In the genomic region with DNA sequence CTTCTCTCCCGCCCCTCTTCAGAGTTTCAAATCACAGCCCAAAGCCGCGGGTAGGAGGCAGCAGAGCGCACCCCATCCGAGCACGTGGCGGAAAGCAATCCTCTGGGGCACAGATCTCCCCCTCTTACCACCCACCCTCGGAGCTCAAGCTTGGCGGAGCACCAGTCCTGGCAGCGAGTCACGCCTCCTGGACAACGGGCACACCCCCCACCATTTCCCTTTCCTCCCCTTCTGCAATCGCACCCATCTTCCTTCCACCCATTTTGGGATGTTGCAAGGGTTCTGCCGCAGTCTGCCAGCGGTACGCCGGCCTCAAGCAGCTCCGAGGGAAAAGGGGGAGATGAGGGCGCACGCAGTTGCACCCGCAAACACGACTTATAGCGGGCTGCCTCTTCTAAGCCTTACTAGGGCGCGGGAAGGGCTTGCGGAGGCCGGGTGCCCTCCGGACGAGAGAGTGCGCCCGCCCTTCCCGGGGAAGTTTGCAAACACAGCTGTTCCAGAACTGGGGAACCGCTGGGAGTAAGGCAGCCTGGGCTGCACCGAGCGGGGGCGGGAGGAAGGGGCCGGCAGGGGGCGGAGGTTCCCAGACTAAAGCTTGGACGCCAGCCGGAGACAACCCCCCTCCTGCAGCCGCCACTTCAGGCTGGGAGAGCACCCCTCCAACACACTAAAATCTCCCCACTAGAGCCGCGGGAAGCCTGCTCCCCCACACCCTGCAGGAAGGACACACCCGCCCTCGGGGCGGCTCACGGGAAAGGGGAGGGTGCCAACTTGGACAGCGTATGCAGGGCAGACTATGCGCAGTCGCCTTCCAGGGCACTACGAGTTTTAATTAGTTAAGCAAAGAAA, we compare ENCODE assay signal across 8 mouse cellular contexts. TPM values are rescaled to one million over a fixed set of nuclear protein-coding genes. Genes with fewer than 3 reads are reported as not detected.
DNase-seq lines count a peak whose midpoint lies in the region; ATAC-seq lines count a peak whose summit lies in the region.

No protein-coding gene starts in this region.

- H3K4me3 ChIP-seq in embryonic facial prominence, embryonic 15.5 days (replicated peaks) = peak overlapping the region; percentile 77
- peak overlapping the region; percentile 81 for H3K4me3 ChIP-seq in heart, embryonic 11.5 days (ENCODE audit: low read depth, low read length)
- peak overlapping the region; percentile 74 for H3K4me3 ChIP-seq in kidney, embryonic 15.5 days (replicated peaks)
- peak overlapping the region; percentile 80 for H3K4me3 ChIP-seq in limb, embryonic 15.5 days
- H3K4me3 ChIP-seq in midbrain, embryonic 15.5 days = peak overlapping the region; percentile 66

- WGBS in embryonic facial prominence, embryonic 15.5 days = under 1% methylated on average over 50 of the region's 51 CpGs
- under 1% methylated on average over 48 of the region's 51 CpGs for WGBS in heart, embryonic 11.5 days (ENCODE audit: insufficient replicate concordance)
- WGBS in kidney, embryonic 15.5 days = under 1% methylated on average over 51 of the region's 51 CpGs
- WGBS in limb, embryonic 15.5 days = under 1% methylated on average over 51 of the region's 51 CpGs
- WGBS in midbrain, embryonic 15.5 days = under 1% methylated on average over 47 of the region's 51 CpGs

- peak; percentile 20 for DNase-seq in cerebellum, adult 11-12 months
- DNase-seq in spleen, postnatal 4 days (ENCODE audit: low spot score in 2 of 2) = peak; percentile 50 to 69

- H3K9ac ChIP-seq in embryonic facial prominence, embryonic 15.5 days = peak overlapping the region; percentile 68
- H3K9ac ChIP-seq in heart, embryonic 11.5 days (ENCODE audit: low read depth, low read length) = peak overlapping the region; percentile 83
- peak overlapping the region; percentile 76 for H3K9ac ChIP-seq in kidney, embryonic 15.5 days
- peak overlapping the region; percentile 89 for H3K9ac ChIP-seq in limb, embryonic 15.5 days
- H3K9ac ChIP-seq in midbrain, embryonic 15.5 days = peak overlapping the region; percentile 54

- no peaks in the 10 kb centered on the region for H3K36me3 ChIP-seq in embryonic facial prominence, embryonic 15.5 days
- H3K36me3 ChIP-seq in heart, embryonic 11.5 days (ENCODE audit: control insufficient read depth, insufficient read depth, low read length) = no peaks in the 10 kb centered on the region
- no peaks in the 10 kb centered on the region for H3K36me3 ChIP-seq in kidney, embryonic 15.5 days
- H3K36me3 ChIP-seq in limb, embryonic 15.5 days = no peaks in the 10 kb centered on the region
- no peaks in the 10 kb centered on the region for H3K36me3 ChIP-seq in midbrain, embryonic 15.5 days (replicated peaks)

- H3K4me1 ChIP-seq in embryonic facial prominence, embryonic 15.5 days = peaks cover 51% of the 10 kb centered on the region
- H3K4me1 ChIP-seq in heart, embryonic 11.5 days (ENCODE audit: control insufficient read depth, insufficient read depth, low read length) = peaks cover 33% of the 10 kb centered on the region
- H3K4me1 ChIP-seq in kidney, embryonic 15.5 days = peaks cover 65% of the 10 kb centered on the region
- peaks cover 51% of the 10 kb centered on the region for H3K4me1 ChIP-seq in limb, embryonic 15.5 days
- peaks cover 64% of the 10 kb centered on the region for H3K4me1 ChIP-seq in midbrain, embryonic 15.5 days

- peak overlapping the region; percentile 99 for H3K27ac ChIP-seq in embryonic facial prominence, embryonic 15.5 days (replicated peaks)
- peak overlapping the region; percentile 98 for H3K27ac ChIP-seq in heart, embryonic 11.5 days (ENCODE audit: low read depth, low read length)
- peak overlapping the region; percentile 99 for H3K27ac ChIP-seq in kidney, embryonic 15.5 days
- peak overlapping the region; percentile 99 for H3K27ac ChIP-seq in limb, embryonic 15.5 days
- peak overlapping the region; percentile 55 for H3K27ac ChIP-seq in midbrain, embryonic 15.5 days

- no peak for ATAC-seq in cerebellum, adult (ENCODE audit: insufficient number of reproducible peaks, low FRiP score, low TSS enrichment)
- ATAC-seq in embryonic facial prominence, embryonic 15.5 days (ENCODE audit: insufficient number of reproducible peaks, low FRiP score, low TSS enrichment, low read depth) = peak; percentile 47
- peak; percentile 41 for ATAC-seq in heart, embryonic 11.5 days (replicated peaks; ENCODE audit: insufficient number of reproducible peaks, low FRiP score, low TSS enrichment)
- ATAC-seq in kidney, embryonic 15.5 days (replicated peaks; ENCODE audit: low FRiP score) = peak; percentile 58
- peak; percentile 50 for ATAC-seq in limb, embryonic 15.5 days (ENCODE audit: insufficient number of reproducible peaks, low FRiP score, low TSS enrichment, low read depth)
- peak; percentile 53 for ATAC-seq in midbrain, embryonic 15.5 days (replicated peaks)

- peak overlapping the region; percentile 82 for H3K4me2 ChIP-seq in embryonic facial prominence, embryonic 15.5 days (replicated peaks)
- H3K4me2 ChIP-seq in heart, embryonic 11.5 days = peak overlapping the region; percentile 90
- H3K4me2 ChIP-seq in kidney, embryonic 15.5 days = peak overlapping the region; percentile 91
- H3K4me2 ChIP-seq in limb, embryonic 15.5 days = peak overlapping the region; percentile 89
- H3K4me2 ChIP-seq in midbrain, embryonic 15.5 days = peak overlapping the region; percentile 91

- H3K27me3 ChIP-seq in embryonic facial prominence, embryonic 15.5 days = no peaks in the 10 kb centered on the region
- no peaks in the 10 kb centered on the region for H3K27me3 ChIP-seq in heart, embryonic 11.5 days (ENCODE audit: control insufficient read depth, insufficient read depth, low read length)
- H3K27me3 ChIP-seq in kidney, embryonic 15.5 days = 0 out of 2 replicates have a peak, but pooled peaks cover 6% of the 10 kb centered on the region
- no peaks in the 10 kb centered on the region for H3K27me3 ChIP-seq in limb, embryonic 15.5 days
- H3K27me3 ChIP-seq in midbrain, embryonic 15.5 days (replicated peaks) = peaks cover 5% of the 10 kb centered on the region

- H3K9me3 ChIP-seq in embryonic facial prominence, embryonic 15.5 days (replicated peaks) = no peaks in the 10 kb centered on the region
- H3K9me3 ChIP-seq in heart, embryonic 11.5 days (replicated peaks; ENCODE audit: control insufficient read depth, low read length) = no peaks in the 10 kb centered on the region
- no peaks in the 10 kb centered on the region for H3K9me3 ChIP-seq in kidney, embryonic 15.5 days (replicated peaks)
- H3K9me3 ChIP-seq in limb, embryonic 15.5 days = no peaks in the 10 kb centered on the region
- no peaks in the 10 kb centered on the region for H3K9me3 ChIP-seq in midbrain, embryonic 15.5 days

RNA-seq across cellular contexts. Expression of a gene that starts 2.0 kb away (rescaled TPM):
- polyA plus RNA-seq in embryonic facial prominence, embryonic 15.5 days (2015; fragmentation: Nextera tagmentation; extraction: Ambion mirVana) = 30.9 and 32.2 TPM in 2 replicates
- polyA plus RNA-seq in heart, embryonic 11.5 days (2014; fragmentation: Nextera tagmentation; extraction: Ambion mirVana) = 17.2 and 21.7 TPM in 2 replicates
- polyA plus RNA-seq in kidney, embryonic 15.5 days (2015; fragmentation: Nextera tagmentation; extraction: Ambion mirVana) = 52.2 and 54.6 TPM in 2 replicates
- polyA plus RNA-seq in limb, embryonic 15.5 days (2015; fragmentation: Nextera tagmentation; extraction: Ambion mirVana) = 28.9 and 35.2 TPM in 2 replicates
- 11.7 and 12.6 TPM in 2 replicates for polyA plus RNA-seq in midbrain, embryonic 15.5 days (2015; fragmentation: Nextera tagmentation; extraction: Ambion mirVana)
